Mouse (Mus musculus) right cerebral cortex, postnatal 36 days (tissue): ENCODE results near the gene Robo4.

Experiments used
- DNase-seq, 2 experiments: peaks; one replicate each; pipeline ENCODE4 v3.0.0; 2022; ENCODE audit warnings: low spot score in 2 of 2, mixed read lengths in 1 of 2

The Robo4 gene

DNA sequence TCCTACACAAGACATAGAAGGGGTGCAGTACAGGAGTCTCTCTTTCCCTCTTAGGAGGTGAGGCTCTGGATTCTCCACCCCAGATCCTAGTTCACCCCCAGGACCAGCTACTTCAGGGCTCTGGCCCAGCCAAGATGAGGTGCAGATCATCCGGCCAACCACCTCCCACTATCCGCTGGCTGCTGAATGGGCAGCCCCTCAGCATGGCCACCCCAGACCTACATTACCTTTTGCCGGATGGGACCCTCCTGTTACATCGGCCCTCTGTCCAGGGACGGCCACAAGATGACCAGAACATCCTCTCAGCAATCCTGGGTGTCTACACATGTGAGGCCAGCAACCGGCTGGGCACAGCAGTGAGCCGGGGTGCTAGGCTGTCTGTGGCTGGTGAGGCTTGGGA lies 804 bp downstream of the Robo4 start:
- no peak for DNase-seq

DNA sequence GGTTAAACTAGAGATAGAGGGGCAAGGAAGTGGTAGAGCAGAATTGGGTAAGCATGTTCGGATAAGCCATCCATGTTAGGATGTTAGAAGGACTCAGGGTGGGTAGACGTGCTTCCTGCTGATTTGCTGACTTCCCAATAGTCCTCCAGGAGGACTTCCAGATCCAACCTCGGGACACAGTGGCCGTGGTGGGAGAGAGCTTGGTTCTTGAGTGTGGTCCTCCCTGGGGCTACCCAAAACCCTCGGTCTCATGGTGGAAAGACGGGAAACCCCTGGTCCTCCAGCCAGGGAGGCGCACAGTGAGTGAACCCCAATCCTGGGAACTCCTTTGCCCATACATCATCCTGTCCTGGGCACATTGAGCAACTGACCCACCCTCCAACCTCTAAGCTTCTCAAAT lies 1.3 kb downstream of the Robo4 start:
- no peak for DNase-seq

DNA sequence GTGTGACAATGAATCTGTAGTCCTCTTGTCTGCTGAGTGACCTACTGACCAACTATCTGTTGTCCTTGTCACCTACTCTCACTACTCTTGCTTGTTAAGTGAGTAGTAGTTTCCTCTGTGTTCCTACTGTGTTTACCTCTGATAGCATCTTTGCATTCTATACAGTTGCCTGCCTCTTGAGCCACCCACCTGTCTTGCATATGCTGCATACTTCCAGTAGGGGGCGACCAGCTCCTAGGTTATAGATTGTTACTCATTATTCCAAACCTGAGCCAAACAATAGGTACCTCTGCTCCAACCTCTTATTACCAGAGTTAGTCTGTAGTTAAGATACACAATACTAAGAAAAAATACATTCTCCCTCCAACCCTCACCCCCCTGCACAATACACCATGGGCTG lies 4.7 kb downstream of the Robo4 start:
- DNase-seq, result no peak

DNA sequence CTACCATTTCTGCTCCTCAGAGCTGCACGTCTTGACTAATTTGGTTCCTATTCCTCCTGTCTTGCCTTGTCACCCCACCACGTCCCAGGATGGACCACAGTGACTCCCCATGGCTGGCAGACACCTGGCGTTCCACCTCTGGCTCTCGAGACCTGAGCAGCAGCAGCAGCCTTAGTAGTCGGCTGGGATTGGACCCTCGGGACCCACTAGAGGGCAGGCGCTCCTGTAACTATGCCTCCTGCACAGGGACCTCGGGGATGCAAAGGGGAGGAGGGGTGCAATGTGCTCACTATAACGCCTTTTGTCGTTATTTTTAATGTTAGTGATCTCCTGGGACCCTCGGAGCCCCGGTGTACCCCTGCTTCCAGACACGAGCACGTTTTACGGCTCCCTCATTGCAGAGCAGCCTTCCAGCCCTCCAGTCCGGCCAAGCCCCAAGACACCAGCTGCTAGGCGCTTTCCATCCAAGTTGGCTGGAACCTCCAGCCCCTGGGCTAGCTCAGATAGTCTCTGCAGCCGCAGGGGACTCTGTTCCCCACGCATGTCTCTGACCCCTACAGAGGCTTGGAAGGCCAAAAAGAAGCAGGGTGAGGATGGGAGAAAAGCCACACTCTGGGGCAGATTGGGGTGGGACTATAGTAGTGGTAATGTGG lies 6.3 kb downstream of the Robo4 start:
- no peak for DNase-seq

DNA sequence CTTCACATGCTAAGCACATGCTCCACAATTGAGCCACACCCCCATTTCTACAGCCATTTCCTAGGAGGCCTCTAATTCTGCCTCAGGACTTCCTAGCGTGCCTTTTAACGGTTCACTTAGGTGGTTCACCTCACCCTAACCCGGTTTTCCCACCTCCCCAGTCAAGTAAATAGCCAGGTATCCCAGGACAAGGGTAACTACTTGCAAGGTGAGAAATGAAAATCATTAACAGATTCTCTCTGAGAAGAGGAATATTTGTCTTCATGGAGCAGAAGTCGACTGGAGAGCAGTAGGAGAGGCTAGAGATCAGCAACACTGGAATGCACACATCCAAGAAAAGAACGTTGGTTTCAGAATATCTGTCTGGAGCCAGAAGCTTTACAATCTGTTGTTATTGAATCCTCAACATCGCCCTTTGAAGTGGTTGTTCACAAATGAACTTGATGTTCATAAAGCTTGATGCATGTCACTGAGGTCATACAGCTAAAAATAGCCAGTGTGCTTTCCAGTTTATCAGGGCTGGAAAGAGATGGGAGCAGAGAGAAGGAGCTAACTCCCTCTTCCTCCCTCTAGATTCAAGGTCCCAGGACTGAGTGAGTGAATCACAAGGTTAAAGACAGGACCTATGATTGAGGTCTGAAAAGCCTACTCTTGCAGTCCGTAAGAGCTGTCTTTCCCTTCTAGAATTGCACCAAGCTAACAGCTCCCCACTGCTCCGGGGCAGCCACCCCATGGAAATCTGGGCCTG lies 8.2 kb downstream of the Robo4 start:
- DNase-seq, result no peak

DNA sequence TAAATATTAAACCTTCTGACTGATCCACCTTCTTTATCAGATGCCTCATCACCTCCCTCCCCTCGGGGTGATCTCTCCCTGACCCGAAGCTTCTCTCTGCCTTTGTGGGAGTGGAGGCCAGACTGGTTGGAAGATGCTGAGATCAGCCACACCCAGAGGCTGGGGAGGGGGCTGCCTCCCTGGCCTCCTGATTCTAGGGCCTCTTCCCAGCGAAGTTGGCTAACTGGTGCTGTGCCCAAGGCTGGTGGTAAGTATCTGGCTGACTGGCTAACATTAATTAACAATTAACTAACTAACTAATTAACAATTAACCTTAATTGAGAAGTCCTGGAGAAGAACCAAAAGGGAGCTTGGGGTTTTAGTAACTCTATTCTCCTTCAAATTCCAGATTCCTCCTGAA lies 11.3 kb downstream of the Robo4 start:
- DNase-seq, result no peak

DNA sequence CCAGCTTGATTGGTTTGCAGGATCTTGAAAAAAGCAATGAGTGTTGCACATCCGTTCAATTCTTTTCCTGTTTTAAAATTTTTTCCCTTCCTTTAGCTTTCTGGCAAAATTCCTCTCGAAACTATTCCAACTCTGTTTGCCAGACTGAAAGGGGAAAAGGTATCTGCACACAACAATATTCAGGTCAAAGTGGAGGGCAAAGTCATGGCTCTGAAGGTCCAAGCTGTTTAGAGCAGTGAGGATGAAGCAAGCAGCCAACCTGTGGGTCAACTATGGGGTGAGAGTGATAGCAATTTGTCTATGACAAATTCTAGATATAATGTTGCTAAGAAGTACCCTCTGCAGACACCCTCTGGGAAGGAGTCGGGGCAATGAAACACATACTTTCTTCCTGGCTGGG lies 13.0 kb downstream of the Robo4 start:
- no peak for DNase-seq

DNA sequence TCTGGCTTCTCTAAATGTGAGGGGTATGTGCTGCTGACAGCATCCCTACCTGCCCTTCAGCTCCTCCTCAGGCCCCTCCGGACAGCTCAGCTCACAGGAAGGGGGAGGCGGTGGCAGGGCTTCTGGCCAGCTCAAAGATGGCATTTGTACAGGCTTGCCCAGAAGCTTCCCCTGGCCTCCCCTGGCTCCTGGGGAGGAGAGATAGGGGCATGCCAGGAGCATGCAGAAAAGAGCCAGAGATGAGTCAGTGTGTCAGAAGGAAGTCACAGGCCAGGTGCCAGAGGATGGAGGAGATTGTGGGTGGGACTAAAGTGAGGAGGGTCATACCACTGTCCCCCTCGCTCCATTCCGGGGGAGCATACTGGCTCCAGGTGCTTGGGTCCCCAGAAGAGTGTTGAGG lies 17.1 kb downstream of the Robo4 start:
- no peak for DNase-seq

DNA sequence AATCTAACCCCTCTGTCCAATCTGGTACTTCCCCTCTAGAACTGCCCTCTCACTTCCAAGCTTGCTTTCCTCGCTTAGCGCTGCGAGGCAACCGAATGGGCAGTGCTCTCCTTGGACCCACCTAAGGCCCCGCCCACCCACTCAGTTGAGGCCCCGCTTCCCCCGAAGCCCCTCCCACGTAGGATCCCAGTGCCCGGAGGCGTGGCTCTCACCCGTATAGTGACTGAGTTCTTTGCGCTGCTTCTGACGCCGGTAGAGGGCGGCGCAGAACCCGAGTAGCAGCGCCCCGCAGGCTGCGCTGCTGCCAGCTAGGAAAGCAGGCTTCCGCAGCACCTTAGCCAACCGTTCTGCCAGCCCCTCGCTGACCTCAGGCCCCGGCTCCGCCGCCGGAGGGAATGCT lies 19.0 kb downstream of the Robo4 start:
- DNase-seq, result peak; percentile 47 to 58

DNA sequence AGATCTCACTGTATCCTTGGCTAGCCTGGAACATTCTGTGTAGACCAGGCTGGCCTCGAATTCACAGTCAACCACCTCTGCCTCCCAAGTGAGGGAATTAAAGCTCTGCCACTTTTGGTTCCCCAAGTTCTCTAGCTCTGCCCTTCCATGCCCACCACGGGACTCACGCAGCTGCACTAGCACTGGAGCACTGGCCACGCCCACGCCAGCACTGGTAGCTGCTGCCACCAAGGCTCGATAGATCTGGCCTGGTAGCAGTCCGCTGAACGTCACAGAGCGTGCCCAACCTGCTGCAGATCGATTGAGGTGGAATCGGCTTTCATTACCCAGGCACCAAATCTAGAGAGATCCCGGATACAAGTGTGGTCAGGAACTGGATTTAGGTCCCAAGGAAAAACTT lies 19.5 kb downstream of the Robo4 start:
- DNase-seq, result no peak

DNA sequence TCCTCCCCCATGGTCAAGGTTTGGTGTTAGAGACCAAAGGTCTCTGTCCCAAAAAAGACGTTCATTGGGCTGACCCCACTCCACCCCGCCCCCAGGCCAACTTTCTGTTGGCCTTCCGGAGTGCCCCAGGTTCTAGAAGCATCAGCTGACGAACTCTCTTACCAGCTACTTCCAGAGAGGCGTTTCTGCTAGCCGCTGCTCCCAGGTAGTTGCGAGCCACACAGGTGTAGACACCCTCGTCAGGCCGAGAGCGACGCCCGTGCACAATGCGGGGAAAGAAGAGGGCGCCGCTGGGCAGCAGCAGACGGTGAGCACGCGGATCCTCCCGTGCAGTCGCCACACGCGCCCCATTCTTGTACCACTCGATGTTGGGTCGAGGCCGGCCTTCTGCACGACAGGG lies 27.6 kb downstream of the Robo4 start:
- no peak for DNase-seq

DNA sequence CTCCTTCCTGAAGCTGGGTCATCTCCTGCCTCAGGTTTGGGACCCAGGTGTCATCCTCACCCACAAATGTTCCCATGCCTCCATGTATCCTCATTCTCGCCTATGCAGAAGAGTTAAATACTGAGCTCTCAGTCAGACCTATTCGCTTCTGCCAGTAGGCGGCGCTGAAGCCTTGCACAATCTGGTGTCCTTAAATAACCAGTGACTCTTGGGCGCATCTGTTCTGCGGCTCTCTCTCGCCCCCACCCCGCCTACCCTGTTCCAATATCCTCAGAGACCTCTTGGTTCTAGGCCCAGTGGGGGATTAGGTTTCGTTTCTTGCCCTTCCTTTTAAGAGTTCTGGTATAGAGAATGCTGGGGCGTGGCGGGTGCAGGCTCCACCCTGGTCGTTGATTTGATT lies 28.9 kb downstream of the Robo4 start:
- peak; percentile 89 to 94 for DNase-seq

DNA sequence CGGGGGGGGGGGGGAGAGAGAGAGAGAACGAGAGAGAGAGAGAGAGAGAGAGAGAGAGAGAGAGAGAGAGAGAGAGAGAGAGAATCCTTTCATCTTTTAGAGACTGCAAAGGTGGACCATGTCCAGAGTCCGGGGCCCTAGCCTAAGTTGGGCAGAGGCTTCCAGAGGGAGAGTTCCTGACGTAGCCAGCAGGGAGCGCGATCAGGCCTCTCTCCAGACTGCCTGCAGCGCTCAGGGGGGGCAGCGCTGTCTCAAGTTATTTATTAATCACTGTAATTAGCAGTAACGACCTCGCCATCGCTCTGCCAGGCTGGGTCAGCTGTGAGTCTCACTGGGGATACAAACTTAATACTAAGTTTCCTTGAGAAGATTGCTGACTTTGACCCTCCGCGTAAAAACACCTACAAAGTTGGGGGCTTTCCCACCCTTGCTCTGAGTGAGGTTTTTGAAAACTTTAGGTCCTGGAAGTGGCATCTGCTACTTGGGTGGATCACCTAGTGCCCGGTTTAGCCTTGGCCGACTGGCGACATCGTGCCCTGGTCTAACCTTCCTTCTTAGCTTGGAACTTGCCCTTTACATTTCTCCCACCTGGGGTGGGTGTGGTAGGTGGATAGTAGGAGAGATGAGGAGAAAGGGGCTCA lies 30.4 kb downstream of the Robo4 start:
- no peak for DNase-seq

DNA sequence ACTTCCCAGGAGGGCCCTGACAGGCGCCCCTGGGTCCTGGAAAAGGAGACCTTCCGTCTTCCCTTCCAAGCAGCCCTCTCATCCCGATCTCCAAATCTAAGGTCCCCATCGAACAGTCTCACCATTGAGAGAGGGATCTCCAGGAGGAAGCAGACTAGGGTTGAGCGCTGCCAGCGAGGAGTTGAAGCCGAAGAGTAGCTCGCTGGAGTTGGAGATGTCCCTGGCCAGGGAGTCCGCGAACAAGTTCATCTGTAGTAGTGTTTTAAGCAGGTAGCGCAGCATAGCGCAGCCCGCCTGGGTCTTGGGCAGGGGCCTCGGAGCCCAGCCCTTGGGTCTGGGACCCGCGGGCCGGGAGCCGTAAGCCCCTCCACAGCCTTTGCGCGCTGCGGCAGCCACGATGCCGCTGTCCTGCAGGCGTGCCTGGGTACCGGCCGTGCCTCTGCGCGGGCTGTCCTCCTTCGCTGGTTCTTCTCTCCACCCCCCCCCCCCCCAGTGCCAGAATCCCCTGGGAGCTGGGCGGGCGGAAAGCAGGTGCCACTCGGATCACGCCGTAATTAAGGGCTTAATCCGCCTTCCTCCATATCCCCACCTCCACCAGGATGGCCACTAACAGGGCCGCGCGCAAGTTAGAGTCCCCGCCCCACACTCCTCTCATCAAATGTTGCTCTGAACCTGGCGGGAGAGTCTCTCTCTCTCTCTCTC lies 31.2 kb downstream of the Robo4 start, which contains the start of gene Robo3:
Gene Robo3, minus strand, starts transcription at position 527 of the 702 bp plus-strand sequence.
- DNase-seq, result no peak

DNA sequence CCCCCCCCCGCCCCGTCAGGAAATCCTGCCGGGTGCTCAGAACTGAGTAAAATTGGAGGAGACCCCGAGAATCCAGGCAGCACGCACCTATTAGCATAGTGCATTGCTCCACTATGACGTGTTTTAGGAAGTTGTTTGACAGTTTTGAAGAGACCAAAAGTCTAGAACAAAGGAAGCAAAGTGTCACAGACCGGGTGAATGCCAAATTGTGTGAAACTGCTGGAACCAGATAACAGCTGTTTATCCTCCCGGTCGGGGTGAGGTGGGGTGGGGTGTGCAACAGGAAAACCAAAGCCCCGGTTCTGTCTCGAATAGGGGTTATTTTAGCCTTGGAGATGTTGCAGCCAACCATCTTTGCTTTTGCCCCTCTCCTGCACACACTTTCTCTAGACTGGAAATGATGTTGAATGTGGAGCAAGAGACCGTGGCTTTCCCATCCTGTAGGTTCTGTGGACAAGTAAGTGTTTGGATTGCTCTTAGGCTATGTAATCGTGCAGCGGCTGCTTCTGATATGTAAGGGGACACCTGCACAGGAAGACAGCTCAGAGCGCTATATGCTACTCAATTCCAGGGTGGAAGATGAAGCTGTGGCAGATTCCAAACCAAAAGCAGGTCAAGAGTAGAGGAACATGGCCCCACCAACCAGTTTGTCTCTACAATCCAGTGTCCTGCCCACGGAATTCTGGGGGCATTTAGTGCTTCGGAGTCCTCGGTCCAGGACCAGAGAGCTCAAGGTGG lies 32.3 kb downstream of the Robo4 start:
- no peak for DNase-seq

DNA sequence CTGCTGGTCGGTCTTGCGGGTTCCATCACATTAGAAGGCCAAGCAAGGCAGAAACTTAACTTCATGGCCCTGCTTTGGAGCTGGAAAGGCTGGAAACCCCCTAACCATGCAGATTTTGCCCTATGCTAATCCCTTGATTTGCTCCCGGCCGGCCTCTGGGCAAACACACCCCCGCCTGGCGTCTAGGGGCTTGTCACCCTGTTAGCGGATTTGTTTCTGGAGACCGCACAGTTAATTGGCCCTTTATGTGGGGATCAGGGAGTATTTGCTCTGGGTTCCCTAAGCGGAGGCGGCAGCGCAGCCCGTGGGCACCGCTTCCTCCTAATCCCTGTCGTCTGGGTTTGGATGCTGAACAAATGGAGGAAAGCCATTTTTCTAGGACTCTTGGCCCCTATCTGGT lies 33.2 kb downstream of the Robo4 start:
- no peak for DNase-seq

DNA sequence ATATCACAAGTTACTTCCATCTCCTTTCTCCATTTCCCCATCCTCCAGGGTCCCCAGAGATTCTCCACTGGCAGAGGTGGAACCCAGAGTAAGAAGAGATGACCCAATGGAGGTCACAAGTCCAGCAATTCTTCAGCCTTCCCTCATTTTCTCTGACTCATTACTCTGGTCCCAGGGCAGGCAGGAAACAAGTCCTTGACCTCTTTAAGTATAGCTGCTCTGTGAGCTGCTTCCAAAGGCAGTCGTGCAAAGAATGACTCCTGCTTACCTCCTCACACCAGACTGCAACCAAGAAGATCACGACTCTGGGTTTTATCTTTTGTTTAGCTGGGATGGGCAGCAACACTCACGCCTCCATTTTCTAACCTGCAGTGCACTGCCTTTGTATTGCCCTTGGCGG lies 33.9 kb downstream of the Robo4 start:
- no peak for DNase-seq

DNA sequence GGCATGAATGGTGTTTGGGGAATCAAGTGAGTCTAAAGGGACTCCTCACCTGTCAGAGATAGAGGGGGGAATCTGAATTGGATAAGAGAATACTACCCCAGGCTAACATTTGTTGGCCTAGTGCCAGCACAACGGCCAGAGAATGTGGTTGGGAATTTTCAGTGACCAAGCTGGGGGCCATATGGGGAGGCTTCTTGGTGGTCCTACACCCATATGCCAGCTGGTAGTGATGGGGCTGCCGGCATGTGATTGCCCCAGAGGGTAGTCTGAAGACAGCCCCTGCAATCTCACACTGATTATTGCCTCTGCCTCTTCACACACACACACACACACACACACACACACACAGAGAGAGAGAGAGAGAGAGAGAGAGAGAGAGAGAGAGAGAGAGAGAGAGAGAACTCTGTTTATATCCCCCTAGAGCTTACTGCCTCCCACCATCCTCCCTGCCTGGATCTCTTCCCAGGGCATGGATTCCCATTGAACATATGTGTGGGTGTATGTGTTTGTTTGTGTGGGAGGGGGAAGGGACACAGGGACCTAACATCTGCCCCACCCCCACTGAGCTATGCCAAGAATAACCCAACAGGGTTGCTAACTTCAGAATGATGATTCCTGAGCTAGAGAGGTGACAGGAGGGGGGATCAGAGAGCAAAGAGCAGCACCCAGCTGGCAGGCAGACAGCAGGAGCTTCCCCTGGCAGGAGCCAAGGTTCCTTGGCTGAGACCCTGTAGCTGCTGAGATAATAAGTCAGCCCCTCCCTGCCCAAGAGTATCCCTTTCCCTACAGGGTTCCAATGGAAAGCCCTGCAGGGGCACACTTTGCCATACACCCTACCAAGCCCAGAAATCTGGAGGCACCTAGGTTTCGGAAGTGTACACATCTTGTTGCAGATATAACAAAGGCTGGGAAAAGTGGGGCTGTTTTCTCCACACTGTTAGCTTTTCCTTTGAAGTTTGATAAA lies 36.4 kb downstream of the Robo4 start:
- no peak for DNase-seq

DNA sequence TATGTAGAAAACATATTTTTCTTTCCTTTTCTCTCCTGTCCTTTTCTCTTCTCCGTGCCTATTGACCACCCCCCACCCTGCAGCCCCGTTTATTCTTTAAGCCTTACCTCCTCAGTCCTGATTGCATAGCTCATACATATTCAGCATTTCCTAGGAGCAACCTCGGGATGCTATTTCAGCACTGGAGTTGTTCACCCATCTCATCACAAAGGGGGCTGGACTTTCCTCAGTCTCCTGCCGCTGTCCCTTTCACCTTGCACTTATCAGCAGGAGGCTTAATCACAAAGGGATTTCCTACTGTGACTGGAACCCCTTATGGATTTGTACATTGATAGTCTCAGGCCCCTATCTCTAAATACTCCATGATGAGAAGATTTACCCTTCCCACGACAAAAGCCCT lies 50.7 kb downstream of the Robo4 start:
- DNase-seq, result no peak

DNA sequence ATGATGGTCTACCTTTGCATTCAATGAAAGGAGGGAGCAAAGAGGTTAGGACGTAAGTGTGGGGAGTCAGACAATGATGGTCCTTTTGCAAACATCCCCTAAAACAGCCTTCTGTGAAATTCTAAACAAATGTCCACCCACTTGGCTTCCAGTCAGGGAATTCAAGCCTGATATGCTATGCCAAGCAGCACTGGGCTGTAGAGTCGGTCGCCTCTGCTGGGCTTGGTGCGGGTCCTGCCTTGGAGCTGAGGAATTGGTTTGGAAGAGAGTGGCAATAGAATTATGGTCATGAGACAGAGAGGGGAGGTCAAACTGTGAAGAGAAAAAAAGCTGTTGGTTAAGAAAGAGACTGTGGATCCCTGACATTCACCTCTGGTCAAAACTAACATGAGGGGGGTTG lies 51.6 kb downstream of the Robo4 start:
- DNase-seq, result no peak
